Mouse (Mus musculus): Measurements from ENCODE around the gene Tnf. TPM values are rescaled to one million over a fixed set of nuclear protein-coding genes. Genes with fewer than 3 reads are reported as not detected.

The Tnf gene
- total RNA-seq, 1 experiment = 0.22 TPM

GRCm38 (mm10) chr17:35243086-35243485 is 41.3 kb upstream of the Tnf start:
- in situ Hi-C loops (cut with MboI; ENCODE audit: low sequenced_read_pairs in 2 of 2, unreplicated experiment in 2 of 2) = no loop called here
- Histone ChIP-seq H3K4me1 (ENCODE audit: control insufficient read depth in 2 of 2, insufficient read depth in 2 of 2, low read length in 2 of 2, poor library complexity in 1 of 2) (peaks cover 10 to 20% of the 10 kb centered on the region in 2 experiments; a peak in 2 of 4 replicates), H3K9me3 (ENCODE audit: control insufficient read depth, insufficient read depth, low read depth, low read length) (no peaks in the 10 kb centered on the region), H3K9ac (ENCODE audit: insufficient read depth, low read depth, low read length, poor library complexity, severe bottlenecking) (peak overlapping the region; percentile 100), H3K36me3 (ENCODE audit: control insufficient read depth, insufficient read depth, low read length, poor library complexity, severe bottlenecking) (peaks cover 54% of the 10 kb centered on the region), H3K4me3 (ENCODE audit: insufficient read depth in 1 of 2, low read depth in 1 of 2, low read length in 2 of 2, poor library complexity in 1 of 2, severe bottlenecking in 1 of 2) (peak overlapping the region; percentile 95 to 96), H3K27ac (ENCODE audit: insufficient read depth, low read depth, low read length, poor library complexity, severe bottlenecking) (no peak overlapping the region)
- TF ChIP-seq ZNF384 (IDR thresholded peaks at IDR 0.05; ENCODE audit: low read depth, low read length) = no peak
- TF ChIP-seq HCFC1 (IDR thresholded peaks at IDR 0.05; ENCODE audit: borderline replicate concordance, insufficient read depth, low read length) = no peak
- TF ChIP-seq MAFK (IDR thresholded peaks at IDR 0.05; ENCODE audit: insufficient read depth, low read depth, low read length) = no peak
- no peak for TF ChIP-seq CHD2 (IDR thresholded peaks at IDR 0.05; ENCODE audit: low read depth, low read length)
- TF ChIP-seq ZC3H11A (IDR thresholded peaks at IDR 0.05; ENCODE audit: borderline replicate concordance, low read depth, low read length) = no peak
- no peak for DNase-seq (ENCODE audit: low read depth, low spot score)

- Histone ChIP-seq H3K36me3 (ENCODE audit: control insufficient read depth, insufficient read depth, low read length, poor library complexity, severe bottlenecking) (peaks cover 47% of the 10 kb centered on the region), H3K4me3 (ENCODE audit: insufficient read depth in 1 of 2, low read depth in 1 of 2, low read length in 2 of 2, poor library complexity in 1 of 2, severe bottlenecking in 1 of 2) (peak overlapping the region; percentile 95 to 96), H3K9ac (ENCODE audit: insufficient read depth, low read depth, low read length, poor library complexity, severe bottlenecking) (peak overlapping the region; percentile 100), H3K9me3 (ENCODE audit: control insufficient read depth, insufficient read depth, low read depth, low read length) (no peaks in the 10 kb centered on the region), H3K4me1 (ENCODE audit: control insufficient read depth in 2 of 2, insufficient read depth in 2 of 2, low read length in 2 of 2, poor library complexity in 1 of 2) (peaks cover 10 to 20% of the 10 kb centered on the region in 2 experiments; a peak in 2 of 4 replicates), H3K27ac (ENCODE audit: insufficient read depth, low read depth, low read length, poor library complexity, severe bottlenecking) (peak overlapping the region; percentile 80)
- DNase-seq (ENCODE audit: low read depth, low spot score) = no peak
- in situ Hi-C loops (cut with MboI; ENCODE audit: low sequenced_read_pairs in 2 of 2, unreplicated experiment in 2 of 2) = no loop called here
- no peak for TF ChIP-seq MAFK (IDR thresholded peaks at IDR 0.05; ENCODE audit: insufficient read depth, low read depth, low read length)
- no peak for TF ChIP-seq CHD2 (IDR thresholded peaks at IDR 0.05; ENCODE audit: low read depth, low read length)
- TF ChIP-seq ZNF384 (IDR thresholded peaks at IDR 0.05; ENCODE audit: low read depth, low read length) = no peak
- no peak for TF ChIP-seq HCFC1 (IDR thresholded peaks at IDR 0.05; ENCODE audit: borderline replicate concordance, insufficient read depth, low read length)
- no peak for TF ChIP-seq ZC3H11A (IDR thresholded peaks at IDR 0.05; ENCODE audit: borderline replicate concordance, low read depth, low read length)
Observed at GRCm38 (mm10) chr17:35242015-35242941, 40.5 kb upstream of the Tnf start.

GRCm38 (mm10) chr17:35241305-35242014 is 39.7 kb upstream of the Tnf start, which contains the start of gene Ddx39b:
Gene Ddx39b (plus strand): TSS chr17:35241746.
- Histone ChIP-seq H3K9ac (ENCODE audit: insufficient read depth, low read depth, low read length, poor library complexity, severe bottlenecking) (peak within 1 kb of the TSS; percentile 100), H3K27ac (ENCODE audit: insufficient read depth, low read depth, low read length, poor library complexity, severe bottlenecking) (peak within 1 kb of the TSS; percentile 93), H3K4me3 (ENCODE audit: insufficient read depth in 1 of 2, low read depth in 1 of 2, low read length in 2 of 2, poor library complexity in 1 of 2, severe bottlenecking in 1 of 2) (peak within 1 kb of the TSS; percentile 95 to 96), H3K36me3 (ENCODE audit: control insufficient read depth, insufficient read depth, low read length, poor library complexity, severe bottlenecking) (peaks cover 39% of the 10 kb centered on the region), H3K4me1 (ENCODE audit: control insufficient read depth in 2 of 2, insufficient read depth in 2 of 2, low read length in 2 of 2, poor library complexity in 1 of 2) (peaks cover 10 to 18% of the 10 kb centered on the region in 2 experiments; a peak in 2 of 4 replicates), H3K9me3 (ENCODE audit: control insufficient read depth, insufficient read depth, low read depth, low read length) (no peaks in the 10 kb centered on the region)
- in situ Hi-C loops (cut with MboI; ENCODE audit: low sequenced_read_pairs in 2 of 2, unreplicated experiment in 2 of 2) = no loop called here
- DNase-seq (ENCODE audit: low read depth, low spot score) = peak; percentile 91
- TF ChIP-seq ZNF384 (IDR thresholded peaks at IDR 0.05; ENCODE audit: low read depth, low read length) = no peak
- TF ChIP-seq HCFC1 (IDR thresholded peaks at IDR 0.05; ENCODE audit: borderline replicate concordance, insufficient read depth, low read length) = peak; percentile 49; the same call in 1 of the 2 replicates
- TF ChIP-seq CHD2 (IDR thresholded peaks at IDR 0.05; ENCODE audit: low read depth, low read length) = no peak

- Histone ChIP-seq H3K4me3 (ENCODE audit: insufficient read depth in 1 of 2, low read depth in 1 of 2, low read length in 2 of 2, poor library complexity in 1 of 2, severe bottlenecking in 1 of 2) (peak overlapping the region; percentile 95 to 96), H3K27ac (ENCODE audit: insufficient read depth, low read depth, low read length, poor library complexity, severe bottlenecking) (no peak overlapping the region; the same call in 1 of the 2 replicates), H3K9ac (ENCODE audit: insufficient read depth, low read depth, low read length, poor library complexity, severe bottlenecking) (peak overlapping the region; percentile 70), H3K9me3 (ENCODE audit: control insufficient read depth, insufficient read depth, low read depth, low read length) (no peaks in the 10 kb centered on the region), H3K4me1 (ENCODE audit: control insufficient read depth in 2 of 2, insufficient read depth in 2 of 2, low read length in 2 of 2, poor library complexity in 1 of 2) (peaks cover 10 to 12% of the 10 kb centered on the region in 2 experiments; a peak in 2 of 4 replicates), H3K36me3 (ENCODE audit: control insufficient read depth, insufficient read depth, low read length, poor library complexity, severe bottlenecking) (peaks cover 32% of the 10 kb centered on the region)
- in situ Hi-C loops (cut with MboI; ENCODE audit: low sequenced_read_pairs in 2 of 2, unreplicated experiment in 2 of 2) = no loop called here
- TF ChIP-seq HCFC1 (IDR thresholded peaks at IDR 0.05; ENCODE audit: borderline replicate concordance, insufficient read depth, low read length) (no peak), CHD2 (IDR thresholded peaks at IDR 0.05; ENCODE audit: low read depth, low read length) (0 out of 2 replicates have a peak, but pooled peaks have one; percentile 41)
- no peak for DNase-seq (ENCODE audit: low read depth, low spot score)
Observed at GRCm38 (mm10) chr17:35240384-35241304, 38.8 kb upstream of the Tnf start.
